Mouse (Mus musculus) cerebellum, adult 11 months (tissue): Measurements from ENCODE around the gene Olfr153.
"Not testable (repeated sequence)": the region's sequence is repeated elsewhere in the genome, so short reads cannot be mapped to it uniquely, and the experiment has no call there.

Experiments
- DNase-seq: peaks from one replicate; pipeline ENCODE4 v3.0.0; 2022

Gene Olfr153

GRCm38 (mm10) chr2:87531496-87531895 lies at the start of gene Olfr153:
Olfr153 (plus strand) TSS chr2:87531796.
- no peak for DNase-seq

- no peak for DNase-seq
Measured at GRCm38 (mm10) chr2:87482276-87482675, 49.3 kb upstream of the Olfr153 start.

- not testable (repeated sequence) for DNase-seq
Measured at GRCm38 (mm10) chr2:87496993-87497392, 34.6 kb upstream of the Olfr153 start, which contains the start of gene Pramel7. Pramel7 (minus strand) TSS chr2:87497093.

- DNase-seq, result no peak
Measured at GRCm38 (mm10) chr2:87506265-87506664, 25.3 kb upstream of the Olfr153 start, which contains the start of gene Pramel6. Pramel6 (plus strand) TSS chr2:87506565.

- DNase-seq, result no peak
Measured at GRCm38 (mm10) chr2:87515046-87515445, 16.6 kb upstream of the Olfr153 start.

GRCm38 (mm10) chr2:87515457-87516060 lies 16.0 kb upstream of the Olfr153 start:
- no peak for DNase-seq

GRCm38 (mm10) chr2:87516581-87516980 lies 15.0 kb upstream of the Olfr153 start:
- no peak for DNase-seq

GRCm38 (mm10) chr2:87520651-87521050 lies 10.9 kb upstream of the Olfr153 start:
- no peak for DNase-seq

GRCm38 (mm10) chr2:87525899-87526616 lies 5.5 kb upstream of the Olfr153 start:
- not testable (repeated sequence) for DNase-seq

- no peak for DNase-seq
Measured at GRCm38 (mm10) chr2:87534826-87535225, 3.2 kb downstream of the Olfr153 start.

- no peak for DNase-seq
Measured at GRCm38 (mm10) chr2:87545442-87545841, 13.8 kb downstream of the Olfr153 start, which contains the start of gene Olfr1128. Olfr1128 (minus strand) TSS chr2:87545542.

- DNase-seq, result not testable (repeated sequence)
Measured at GRCm38 (mm10) chr2:87573602-87574001, 42.0 kb downstream of the Olfr153 start, which contains the start of gene Olfr1129. Olfr1129 (plus strand) TSS chr2:87573902.
